Mouse (Mus musculus) right cerebral cortex, postnatal 4 days (tissue): Measurements from ENCODE around the gene Cacna1c.

Source experiments
- DNase-seq: peaks from one replicate; pipeline ENCODE4 v3.0.0-alpha.2; 2022

The Cacna1c gene

DNA sequence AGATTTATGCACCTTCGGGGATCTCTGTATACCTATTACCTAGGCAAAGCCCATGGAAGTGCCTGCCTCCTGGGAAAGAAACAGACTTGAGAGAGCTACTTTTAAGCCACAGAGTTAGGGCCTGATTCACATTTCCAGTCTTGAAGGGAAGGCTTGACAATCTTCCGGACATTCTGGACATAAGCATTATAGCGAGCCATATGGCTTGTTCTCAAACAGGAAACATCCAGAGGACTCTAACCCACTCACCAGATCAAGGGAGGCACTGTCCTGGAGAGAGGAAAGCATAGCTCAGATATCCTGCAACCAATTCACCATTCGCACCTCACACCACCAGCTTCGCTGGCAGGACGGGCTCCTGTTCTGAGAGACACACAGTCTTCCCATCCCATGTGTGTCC is 302.2 kb downstream of the Cacna1c start:
- no peak for DNase-seq

DNA sequence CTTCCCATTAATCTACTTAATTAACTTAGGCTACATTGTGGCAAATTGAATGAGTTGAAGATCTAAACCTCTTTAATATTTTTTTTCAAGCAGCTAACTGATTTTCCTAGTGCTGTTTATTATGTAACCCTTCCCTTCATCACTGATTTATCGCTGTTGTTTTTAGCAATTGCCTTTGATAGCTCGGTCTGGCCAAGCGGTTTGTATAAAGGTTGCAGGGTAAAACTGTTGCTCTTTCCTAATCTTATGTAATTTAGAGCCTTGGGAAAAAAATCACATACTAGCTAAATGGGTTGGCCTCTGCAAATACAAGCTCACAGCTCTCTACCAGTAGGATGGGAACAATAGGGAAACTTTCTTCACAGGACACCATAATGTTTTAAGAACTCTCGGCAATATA is 306.8 kb downstream of the Cacna1c start:
- no peak for DNase-seq

DNA sequence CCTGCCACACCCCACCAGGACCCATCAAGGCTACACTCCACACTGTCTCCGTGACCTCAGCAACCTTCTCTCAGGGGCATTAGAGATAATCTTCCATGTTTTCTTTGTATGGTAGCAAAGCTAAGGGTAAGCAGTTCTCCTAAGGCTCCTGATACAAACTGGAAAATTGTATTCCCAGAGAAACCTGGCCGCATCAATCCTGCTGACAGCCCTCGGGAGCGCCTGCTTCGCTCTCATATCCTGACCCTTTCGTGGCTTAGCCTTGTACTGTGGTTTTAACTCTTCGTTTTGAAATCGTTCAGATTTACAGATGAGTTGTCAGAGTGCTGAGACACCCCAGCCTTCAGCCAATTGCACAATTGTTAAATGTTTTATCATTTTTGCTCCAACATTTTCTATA is 309.2 kb downstream of the Cacna1c start:
- DNase-seq = no peak

DNA sequence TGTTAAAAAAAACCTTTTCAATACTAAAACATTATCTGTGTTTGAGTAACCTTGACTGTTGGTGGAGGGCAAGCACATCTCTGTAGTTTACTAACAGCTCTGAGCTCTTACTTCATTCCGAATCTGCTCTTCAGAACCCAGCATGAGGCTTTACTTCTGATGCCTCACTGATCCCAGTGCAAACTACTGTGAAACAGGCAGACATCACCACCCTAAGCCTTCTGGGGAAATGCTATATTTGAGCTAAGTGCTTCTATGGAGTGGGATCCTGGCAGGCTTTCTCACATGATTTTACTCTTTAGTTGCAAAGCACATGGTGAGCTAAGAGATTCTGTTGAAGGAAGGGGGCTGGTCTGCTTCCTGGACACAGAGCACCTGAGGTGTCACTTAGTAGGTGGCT is 311.3 kb downstream of the Cacna1c start:
- DNase-seq = no peak

DNA sequence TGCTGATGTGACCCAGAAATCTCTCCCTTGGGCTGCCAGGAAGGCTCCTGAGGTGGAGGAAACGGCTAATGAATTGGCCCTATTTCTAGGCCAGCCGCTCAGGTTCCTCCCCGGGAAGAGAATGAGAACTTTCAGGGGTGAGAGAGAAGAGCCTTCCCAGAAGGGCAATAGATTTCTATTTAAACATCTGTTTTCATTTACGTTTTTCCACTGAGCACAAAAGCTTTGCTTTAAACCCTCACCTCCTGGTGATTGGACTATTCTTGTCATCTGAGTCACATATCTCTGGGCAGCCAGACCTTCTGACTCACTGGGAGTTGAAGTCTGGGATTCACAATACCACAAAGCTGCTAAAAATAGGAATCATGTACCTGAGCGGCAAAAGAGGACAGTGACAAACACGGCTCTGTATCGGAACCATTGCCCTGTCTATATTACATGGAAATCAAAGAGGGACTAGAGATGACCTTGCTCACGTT is 312.1 kb downstream of the Cacna1c start:
- no peak for DNase-seq

DNA sequence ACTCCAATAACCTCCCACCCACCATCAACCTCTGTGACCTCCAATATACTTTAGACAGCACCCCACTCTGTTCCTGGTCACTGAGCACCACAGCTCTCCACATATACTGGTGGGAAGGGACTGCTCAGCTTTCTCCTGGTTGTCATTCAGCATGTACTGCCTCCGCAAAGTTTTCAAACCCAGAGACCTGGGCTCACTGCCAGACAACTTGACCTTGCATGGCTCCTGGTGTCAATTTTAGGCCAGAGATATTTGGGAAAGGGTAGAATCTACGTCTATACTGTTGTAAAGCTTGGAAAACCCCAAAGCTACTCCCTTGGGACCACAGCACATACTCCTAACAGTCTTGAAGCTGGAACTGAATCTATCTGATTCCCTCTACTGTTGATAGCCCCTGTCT is 320.0 kb downstream of the Cacna1c start:
- no peak for DNase-seq

DNA sequence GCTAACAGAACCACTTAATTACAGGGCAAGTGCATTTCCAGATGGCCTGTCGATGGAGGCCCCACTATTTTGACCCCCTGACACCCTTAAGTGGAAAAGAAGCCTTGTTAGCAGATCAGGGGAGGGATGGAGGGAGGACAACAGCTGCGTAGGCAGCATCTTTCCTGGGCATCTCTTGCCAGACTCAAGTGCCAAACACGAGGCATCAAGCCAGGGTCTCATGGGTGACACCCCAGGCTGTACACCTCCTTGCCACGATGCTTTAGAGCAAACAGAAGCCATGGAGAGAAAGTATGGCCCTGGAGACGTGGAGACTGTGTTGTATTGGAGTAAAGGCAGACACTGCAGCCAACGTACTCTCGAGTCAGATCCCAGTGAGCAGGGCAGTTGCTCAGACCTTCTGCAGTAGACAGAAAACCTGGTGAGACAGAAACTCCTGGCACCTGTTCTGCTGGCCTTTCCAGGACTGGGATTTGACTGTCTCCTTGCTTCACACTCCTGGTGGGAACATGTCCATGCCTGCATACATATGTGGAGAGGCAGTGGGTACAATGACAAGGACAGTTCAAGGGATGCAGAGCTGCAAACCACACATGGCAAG is 325.9 kb downstream of the Cacna1c start:
- DNase-seq = no peak

DNA sequence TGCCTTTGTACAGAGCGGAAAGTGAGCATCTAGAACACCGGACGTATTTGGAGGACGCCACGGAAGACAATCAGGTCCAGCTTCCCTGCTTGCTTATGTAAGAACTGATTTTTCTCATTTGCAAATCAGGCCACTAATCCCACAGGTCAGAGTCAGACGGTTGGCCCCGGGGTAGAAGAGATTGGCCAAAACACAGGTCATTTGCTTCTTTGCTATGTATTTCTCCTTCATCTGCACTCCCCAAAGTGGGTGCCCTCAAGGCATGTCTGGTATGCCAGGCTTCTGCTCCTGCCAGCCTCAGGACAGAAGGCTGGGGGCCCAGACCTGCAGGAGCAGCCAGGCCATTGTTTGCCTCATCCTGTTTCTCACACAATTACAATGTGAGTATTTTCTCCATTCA is 328.8 kb downstream of the Cacna1c start:
- no peak for DNase-seq

DNA sequence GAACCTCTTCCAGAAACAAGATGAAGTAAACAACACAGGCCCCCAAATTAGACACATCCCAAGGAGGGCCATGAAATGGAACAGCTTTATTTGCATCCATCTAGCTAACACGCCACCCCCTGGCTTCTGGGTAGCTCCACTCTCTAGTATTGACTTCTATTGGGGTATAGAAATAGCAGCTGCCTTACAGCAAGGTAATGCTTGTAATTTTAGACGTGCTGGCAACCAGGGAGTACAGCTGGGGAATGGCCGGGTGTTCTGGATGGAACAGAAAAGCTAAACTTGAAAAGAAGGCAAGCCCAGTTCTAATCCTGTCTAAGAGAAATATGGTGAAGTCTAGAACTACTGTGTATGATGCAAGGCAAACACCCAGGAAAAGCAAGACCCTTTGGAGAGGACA is 329.3 kb downstream of the Cacna1c start:
- no peak for DNase-seq

DNA sequence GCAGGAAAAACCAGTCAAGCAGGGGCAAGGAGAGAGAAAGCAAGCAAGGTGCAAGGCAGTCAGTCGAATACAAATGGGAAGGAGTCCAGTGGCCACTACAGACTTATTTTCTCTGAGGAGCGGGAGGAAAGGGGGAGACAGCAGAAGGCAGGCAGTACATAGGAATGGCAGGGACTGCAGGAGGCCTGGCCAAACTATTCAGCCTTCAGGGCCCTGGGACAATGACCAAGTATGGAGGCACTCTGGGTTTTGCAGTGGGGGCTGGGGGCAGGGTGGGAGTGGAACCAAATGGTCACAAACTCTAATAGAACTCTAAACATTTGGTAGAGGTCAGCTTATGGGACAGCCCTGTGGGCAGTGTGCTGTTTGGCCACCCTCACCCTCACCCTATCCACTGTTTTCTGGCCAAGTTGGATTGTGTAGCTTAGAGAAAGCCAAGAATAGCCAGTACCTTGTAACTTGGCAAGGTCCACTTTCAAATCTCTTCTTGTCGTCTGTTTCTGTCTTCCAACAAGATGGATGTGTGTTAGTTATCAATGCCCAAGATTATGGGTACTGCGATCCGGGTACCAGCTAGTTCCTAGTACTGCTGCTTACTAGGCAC is 330.3 kb downstream of the Cacna1c start:
- DNase-seq = no peak

DNA sequence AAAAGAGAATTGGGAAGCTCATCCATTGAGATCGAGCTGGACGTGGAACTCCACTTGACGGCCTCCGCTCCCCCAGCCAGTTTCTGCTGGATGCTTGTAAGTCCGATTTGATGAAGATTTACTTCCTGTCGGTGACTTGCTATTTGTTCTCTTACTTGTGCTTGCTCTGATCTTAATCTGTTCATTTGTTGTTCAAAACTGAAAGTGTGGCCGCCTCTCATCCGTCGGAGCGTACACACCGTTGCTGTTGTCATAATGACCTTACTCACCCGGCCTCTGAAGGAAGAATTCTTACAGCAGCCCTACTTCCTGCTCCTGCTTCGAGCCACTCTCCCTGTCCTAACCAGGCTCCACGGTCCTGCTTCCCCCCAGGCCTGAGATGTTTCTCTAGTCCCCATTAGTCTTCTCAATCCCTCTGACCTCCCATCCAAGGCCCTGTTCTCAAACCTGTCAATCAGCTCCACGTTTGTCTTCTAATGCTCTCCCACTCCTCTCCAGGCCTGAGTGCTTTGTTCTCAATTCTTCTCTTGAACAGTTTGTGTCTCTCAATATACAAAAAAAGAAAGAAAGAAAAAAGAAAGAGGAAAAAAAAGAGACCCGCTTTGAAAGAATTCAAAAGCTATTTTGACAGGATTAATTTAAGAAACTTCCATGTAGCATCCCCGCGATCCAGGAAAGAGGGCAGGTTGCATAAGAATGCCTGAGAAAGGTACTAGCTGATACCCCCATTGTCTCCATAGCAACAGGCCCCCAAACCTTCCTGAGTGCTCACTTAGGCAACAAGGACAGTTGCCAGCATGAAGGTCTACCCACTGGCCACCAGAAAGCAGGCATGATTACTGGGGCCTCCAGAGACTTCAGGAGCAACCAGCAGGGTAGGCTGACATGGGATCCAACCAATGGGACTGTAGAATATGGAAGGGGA is 331.3 kb downstream of the Cacna1c start:
- no peak for DNase-seq

DNA sequence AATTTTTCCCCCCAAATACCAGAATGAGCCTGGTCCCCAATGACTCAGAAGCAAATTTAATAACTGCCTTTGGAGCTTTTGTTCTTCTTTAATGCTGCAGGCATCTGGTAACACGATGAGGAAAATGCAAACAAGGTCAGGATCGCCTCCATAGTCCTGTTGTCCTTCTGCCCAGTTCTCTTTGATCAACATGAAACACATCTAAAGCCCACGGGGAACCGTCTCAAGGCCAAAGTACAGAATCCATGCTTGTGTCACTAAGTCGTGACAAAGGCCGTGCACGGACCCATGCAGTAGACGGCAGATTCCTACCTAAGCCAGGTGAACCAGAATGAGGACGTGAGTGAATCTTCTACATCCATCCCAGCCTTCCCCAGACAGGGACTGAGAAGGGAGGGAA is 333.5 kb downstream of the Cacna1c start:
- DNase-seq = no peak

DNA sequence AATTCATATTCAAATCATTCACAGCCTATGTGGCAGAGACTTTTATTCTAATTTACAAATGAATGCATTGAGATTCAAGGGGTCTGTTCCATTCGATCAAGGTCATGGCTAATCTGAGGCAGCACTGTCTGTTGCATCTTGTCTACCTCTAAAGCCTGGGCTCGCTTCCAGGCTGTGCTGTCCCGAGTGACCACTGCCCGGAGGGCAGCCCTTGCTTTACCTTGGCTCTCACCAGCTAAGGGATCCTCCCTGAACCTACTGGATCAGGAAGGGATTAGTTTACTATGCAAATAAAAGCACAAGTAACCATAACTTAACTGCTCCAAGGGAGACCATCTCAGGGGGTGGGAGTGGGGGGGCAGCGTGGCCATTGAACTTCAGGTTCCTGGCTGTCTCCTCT is 334.1 kb downstream of the Cacna1c start:
- DNase-seq = no peak

DNA sequence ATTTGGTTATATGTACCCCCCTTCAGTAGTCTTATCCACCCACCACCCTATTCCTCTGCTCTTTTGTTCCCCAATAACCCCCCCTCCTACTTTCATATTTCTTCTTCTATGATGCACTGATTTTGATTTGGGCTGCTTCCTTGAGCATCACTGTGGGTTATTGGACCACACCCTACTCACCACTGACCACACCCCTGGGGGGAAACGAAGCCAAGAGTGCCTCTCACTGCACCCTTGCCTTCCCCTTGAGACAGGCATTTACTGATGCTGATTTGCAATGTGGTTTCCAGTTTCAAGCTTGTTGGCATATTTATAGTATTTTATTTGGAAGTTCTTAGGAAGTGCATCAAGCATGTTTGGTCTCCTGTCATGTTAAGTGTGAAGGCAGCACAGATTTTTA is 337.8 kb downstream of the Cacna1c start:
- no peak for DNase-seq

DNA sequence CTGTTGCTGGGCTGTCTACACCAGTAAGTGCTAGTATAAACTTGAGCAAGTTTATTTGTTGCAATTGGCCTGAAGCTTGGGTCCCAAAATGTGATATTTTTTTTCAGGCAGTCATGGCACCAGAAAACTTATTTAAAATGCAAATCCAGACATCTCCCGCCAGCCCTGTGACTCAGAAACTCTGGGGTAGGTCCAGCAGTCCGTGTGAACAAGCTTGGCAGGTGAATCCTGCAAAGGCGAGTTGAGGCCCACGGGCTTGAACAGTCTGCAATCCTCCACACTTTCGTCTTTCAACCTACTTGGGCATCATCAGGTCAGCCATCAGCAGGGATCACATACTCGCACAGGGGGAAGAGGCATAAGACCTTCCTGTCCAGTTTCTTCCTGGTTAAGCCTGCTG is 344.1 kb downstream of the Cacna1c start:
- DNase-seq = no peak

DNA sequence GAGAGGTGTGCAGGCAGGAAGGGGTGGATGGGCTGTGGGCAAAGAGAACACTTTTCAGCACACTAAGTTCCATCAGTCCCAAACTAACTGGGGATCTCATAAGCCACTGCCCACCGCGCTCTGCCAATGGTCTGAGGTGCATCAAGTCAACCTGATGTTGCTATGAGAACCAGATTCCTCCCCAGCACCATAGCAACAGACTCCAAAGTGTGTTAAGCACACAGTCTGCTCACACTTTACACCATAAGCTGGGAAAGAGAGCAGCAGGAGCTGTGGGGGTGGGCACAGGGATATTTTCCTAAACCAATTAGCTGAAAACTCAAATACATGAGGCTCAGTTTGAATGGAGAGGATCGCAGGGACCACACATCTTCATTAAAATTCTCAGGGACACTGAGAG is 345.1 kb downstream of the Cacna1c start:
- DNase-seq = peak; percentile 27

DNA sequence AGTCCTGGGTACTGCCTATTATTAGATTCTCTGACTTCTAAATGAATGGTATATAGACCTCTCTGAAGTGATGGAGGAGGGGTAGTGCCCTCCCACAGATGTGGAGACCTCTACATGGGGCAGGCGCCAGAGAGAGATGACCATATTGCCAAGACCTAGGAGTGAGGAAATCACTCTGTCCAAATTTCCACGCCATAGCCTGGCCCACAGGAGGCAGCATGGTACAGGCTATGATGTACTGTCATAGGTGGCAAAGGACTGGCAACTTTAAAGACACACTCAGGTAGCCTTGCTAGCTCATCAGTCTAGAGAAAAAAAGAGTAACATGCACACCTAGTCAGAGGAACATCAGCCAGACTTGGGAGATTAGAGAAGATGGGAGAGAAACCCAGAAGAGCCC is 347.6 kb downstream of the Cacna1c start:
- no peak for DNase-seq

DNA sequence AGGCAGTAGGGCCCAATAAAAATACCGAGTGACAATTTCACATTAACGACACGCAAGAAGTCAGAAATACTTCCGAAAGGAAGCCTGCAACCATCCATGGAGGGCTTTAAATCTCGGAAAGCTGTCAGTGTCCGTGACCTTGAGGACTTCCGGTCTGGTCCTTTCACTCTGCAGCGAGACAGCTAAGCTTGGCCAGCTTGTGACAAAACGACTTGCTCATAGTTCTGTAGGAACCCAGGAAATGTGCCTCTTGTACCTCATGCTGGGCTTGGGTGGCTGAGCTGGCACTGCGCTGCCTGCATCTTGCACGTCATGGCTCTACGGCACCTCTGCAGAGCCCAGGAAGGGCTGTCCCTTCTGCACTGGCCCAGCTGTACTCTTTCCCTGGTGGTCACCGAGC is 348.5 kb downstream of the Cacna1c start:
- no peak for DNase-seq

DNA sequence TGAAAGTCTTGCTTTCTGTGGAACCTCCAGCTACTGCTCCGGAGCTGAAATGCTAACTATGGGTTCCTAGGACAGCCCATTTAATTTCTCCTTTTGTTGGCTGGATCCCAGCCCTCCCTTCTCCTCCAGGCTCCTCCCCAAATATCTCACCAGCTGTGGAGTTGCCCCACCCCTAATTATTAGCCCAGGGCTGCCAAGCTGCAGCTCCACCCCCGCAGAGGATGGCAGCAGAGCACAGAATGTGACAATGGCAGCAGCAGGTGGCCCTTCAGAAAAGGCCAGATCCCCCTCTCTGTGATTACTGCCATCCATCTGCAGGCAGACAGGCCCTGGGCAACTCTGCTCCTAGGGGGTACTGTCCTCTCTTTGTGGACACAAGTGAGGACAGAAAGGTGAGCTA is 350.4 kb downstream of the Cacna1c start:
- DNase-seq = no peak

DNA sequence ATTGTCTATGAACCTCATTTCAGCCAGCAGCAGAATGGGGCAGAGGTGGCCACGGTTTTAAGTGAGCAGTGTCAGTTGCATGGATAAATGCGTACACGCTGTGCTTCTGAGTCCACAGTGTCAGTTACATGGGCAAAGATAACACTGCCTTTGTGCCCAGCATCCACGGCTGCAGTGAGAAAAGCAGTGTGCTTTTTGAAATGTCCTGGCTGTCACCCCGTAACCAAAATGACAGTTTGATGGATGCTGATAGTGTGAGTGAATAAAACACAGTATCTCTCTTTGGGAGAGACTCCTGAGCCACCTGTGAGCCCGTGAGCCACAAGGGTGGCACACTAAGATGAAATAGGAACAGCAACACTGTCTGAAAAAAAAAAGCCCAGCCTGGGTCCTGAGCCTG is 351.0 kb downstream of the Cacna1c start:
- DNase-seq = no peak

DNA sequence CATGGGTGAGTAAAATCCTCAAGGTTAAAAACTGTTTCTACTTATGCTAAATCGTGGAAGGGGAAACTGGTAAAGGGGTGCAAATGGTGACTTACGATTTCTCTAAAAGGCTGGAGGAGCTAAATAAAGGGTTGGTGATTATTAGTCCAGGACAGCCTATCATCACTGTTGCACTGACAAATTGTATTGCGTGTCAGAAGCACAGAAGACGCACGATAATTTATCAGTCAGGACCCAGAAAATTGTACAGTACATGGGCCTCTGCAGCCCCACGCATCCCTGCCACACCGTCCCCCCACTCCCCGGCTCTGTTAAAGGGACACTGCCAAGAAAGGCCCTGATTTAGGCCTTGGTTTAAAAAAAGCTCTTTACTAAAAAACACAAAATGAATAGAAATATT is 352.7 kb downstream of the Cacna1c start:
- no peak for DNase-seq

DNA sequence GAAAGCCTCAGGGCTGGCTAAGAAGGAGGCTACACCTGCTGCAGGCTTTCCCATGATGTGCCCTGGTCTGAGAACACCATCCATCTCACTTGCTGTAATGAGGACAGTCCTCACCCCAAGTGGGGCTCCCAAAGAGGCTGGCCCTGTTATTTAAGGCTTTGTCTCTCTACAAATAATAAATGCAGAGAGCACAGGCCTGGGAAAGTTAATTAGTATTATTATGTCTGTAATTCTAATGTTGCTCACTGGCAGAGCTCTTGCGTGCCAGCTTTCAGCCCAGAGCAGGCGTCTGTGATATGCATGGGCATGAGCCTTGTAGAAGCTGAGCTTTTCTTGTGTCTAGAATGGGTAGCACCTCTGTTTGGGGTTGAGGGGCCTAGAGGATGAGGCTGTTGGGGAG is 354.3 kb downstream of the Cacna1c start:
- DNase-seq = no peak

DNA sequence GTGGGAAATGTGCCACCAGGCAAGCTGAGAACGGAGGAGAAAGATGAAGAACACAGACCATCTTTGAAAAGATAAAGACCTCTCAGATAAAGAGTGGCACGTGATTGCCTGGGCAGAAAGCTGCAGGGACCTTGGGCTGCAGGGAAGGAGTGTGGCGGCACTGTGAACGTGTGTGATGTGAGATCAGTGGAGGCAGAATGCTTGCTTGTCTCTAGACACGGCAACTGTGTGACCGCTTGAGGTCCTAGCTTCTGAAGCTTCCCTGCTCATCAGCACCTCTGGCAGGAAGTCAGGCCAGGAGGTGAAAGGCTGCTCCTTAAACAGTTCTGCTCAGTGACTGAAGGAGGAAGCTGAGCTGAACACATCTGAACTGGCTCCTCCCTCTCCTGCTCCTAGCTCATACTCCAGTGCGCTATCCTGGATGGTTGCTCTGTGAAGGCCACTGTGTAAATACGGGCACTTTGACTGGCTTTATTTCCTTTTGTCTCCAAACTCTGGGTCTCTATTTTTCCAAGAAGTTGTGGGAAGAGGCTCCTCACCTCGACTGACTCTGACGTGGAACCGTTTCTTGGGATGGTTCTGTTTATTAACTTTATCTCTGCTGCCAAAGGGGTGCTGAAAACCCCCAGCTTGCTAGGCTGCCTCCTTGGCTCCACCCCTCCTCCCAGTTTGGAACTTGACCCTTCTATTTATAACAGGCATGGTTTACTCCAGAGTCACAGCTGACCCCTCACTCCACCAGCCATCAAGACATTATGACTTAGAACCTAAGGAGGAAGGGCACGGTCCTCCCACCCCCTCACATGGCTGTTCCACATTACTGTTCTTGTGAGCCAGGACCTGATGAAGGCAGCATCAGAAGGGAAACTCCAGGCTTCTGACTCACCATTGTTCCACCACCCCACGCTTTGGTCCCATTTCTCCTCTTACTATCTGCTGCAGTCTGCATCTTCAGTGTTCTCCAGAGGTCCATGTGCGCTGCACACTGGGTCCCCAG is 357.0 kb downstream of the Cacna1c start:
- no peak for DNase-seq
